Mouse (Mus musculus): ENCODE data around the gene Kbtbd4.

GRCm38 (mm10) chr2:90950582-90951194, 46.1 kb downstream of the Kbtbd4 start:
- TF ChIP-seq ZNF384 (IDR thresholded peaks at IDR 0.05; ENCODE audit: low read depth, low read length): no peak
- TF ChIP-seq CHD2 (IDR thresholded peaks at IDR 0.05; ENCODE audit: low read depth, low read length): no peak
- no peak for TF ChIP-seq MAFK (IDR thresholded peaks at IDR 0.05; ENCODE audit: insufficient read depth, low read depth, low read length)
- TF ChIP-seq ZC3H11A (IDR thresholded peaks at IDR 0.05; ENCODE audit: borderline replicate concordance, low read depth, low read length): no peak
- no peak for TF ChIP-seq HCFC1 (IDR thresholded peaks at IDR 0.05; ENCODE audit: borderline replicate concordance, insufficient read depth, low read length)

All from ES-E14 (cell line).